Mouse (Mus musculus) embryonic facial prominence, embryonic 10.5 days (tissue): ENCODE results near the gene Ap3d1. TPM values are rescaled to one million over a fixed set of nuclear protein-coding genes. Genes with fewer than 3 reads are reported as not detected.

ENCODE experiments used
- DNase-seq: peaks from one replicate; pipeline ENCODE4 v3.0.0-alpha.2; 2017; ENCODE audit warnings: low spot score
- H3K27ac ChIP-seq: fragments of 300-500 bp; sonication (generic); replicated peaks from 2 replicates; pipeline ENCODE4 v1.5.1; 2016; ENCODE audit warnings: mild to moderate bottlenecking
- H3K27me3 ChIP-seq: fragments of 300-500 bp; sonication (generic); replicated peaks from 2 replicates; pipeline ENCODE4 v1.6.1; 2016; ENCODE audit warnings: low read depth, mild to moderate bottlenecking; ENCODE audit not compliant: poor library complexity, severe bottlenecking
- H3K36me3 ChIP-seq: fragments of 300-500 bp; sonication (generic); replicated peaks from 2 replicates; pipeline ENCODE4 v1.6.1; 2016; ENCODE audit warnings: mild to moderate bottlenecking, moderate library complexity
- H3K4me1 ChIP-seq: fragments of 300-500 bp; sonication (generic); 2 replicates; pipeline ENCODE4 v1.6.1; 2016
- H3K4me3 ChIP-seq: fragments of 300-500 bp; sonication (generic); 2 replicates; pipeline ENCODE4 v1.5.1; 2016; ENCODE audit warnings: mild to moderate bottlenecking, moderate library complexity
- H3K9me3 ChIP-seq: fragments of 300-500 bp; sonication (generic); 2 replicates; pipeline ENCODE4 v1.6.1; 2016; ENCODE audit warnings: mild to moderate bottlenecking
- WGBS: fragments of 180-500 bp; shearing (Covaris S2); methylation state at CpG from one replicate; pipeline ENCODE4 v1.1.7; 2016; 5-methylcytosine and 5-hydroxymethylcytosine counted together
- polyA plus RNA-seq: library from polyadenylated mRNA; unstranded; fragments of >200 nt; fragmentation: Nextera tagmentation; extraction: Ambion mirVana; gene quantifications from 2 replicates; pipeline ENCODE4 v1.2.1, GENCODE M21; 2016

Gene Ap3d1
- polyA plus RNA-seq, 1 experiment from 2014 or later = 60.5 TPM

DNA sequence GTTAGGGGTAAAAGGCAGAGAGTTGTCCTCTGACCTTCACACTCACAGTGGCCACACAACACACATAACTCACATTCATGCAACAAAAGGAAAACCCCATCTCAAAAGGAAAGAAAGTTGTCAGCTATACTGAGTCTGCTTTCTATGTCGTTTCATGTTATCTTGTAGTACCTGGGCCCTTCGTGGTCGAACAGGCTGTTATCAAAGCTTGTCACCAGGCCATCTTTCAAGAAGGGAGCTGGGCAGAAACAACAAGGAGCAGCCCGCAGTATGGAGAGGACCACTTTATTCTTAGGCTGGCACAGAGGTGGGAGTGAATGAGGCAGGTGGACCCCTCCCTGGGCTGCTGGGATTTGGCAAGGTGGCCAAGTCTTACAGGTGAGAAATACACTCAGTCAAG lies 57.1 kb downstream of the Ap3d1 start:
- WGBS = 91% methylated on average over 4 of the region's 4 CpGs
- H3K27me3 ChIP-seq = no peaks in the 10 kb centered on the region
- 0 out of 2 replicates have a peak, but pooled peaks cover under 1% of the 10 kb centered on the region for H3K4me1 ChIP-seq
- peaks cover 64% of the 10 kb centered on the region for H3K36me3 ChIP-seq
- no peak for DNase-seq
- no peaks in the 10 kb centered on the region for H3K9me3 ChIP-seq
- H3K4me3 ChIP-seq = no peak overlapping the region; the same call in 1 of the 2 replicates
- H3K27ac ChIP-seq = no peak overlapping the region

DNA sequence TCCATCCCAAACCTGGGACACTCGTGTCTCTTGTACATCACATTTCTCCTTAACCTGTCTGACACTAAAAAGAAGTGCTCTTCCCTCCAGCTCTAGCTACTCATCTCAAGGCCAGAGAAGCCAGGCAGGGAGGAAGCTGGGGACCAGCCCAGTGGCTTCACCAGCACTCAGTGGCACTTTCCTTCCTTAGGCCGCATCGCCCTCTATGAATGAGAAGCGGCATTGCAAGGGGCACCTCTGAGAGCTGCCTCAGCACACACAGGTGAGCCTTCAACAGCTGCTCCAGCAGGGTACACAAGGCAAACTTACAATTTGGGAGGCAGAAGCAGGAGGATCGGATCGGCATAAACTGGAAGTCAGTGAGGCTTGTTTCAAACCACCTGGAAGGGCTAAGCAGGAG lies 57.9 kb downstream of the Ap3d1 start:
- Histone ChIP-seq H3K9me3 (no peaks in the 10 kb centered on the region), H3K27ac (no peak overlapping the region), H3K27me3 (no peaks in the 10 kb centered on the region), H3K4me1 (peaks cover 8% of the 10 kb centered on the region), H3K36me3 (peaks cover 56% of the 10 kb centered on the region), H3K4me3 (no peak overlapping the region)
- WGBS = 52% methylated on average over 6 of the region's 6 CpGs
- DNase-seq = peak; percentile 42

DNA sequence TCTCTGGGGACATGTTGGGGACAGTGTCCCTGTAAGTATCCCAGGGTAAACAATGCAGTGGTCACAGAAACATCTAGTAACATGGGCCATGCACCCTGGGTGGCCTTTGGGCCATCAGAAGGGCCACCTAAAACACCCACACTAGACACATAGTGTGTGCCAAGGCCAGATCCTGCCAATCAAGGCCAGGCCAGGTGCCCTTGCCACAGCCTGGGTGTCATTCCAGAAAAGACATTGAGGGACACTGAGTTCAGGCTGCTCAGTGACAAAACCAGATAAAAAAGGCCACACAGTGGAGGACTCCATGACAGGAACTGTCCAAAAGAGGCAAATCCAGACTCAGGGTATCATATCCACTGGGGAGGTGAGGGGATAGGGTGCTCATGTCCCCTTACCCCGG lies 58.4 kb downstream of the Ap3d1 start:
- Histone ChIP-seq H3K4me1 (peaks cover 14% of the 10 kb centered on the region), H3K36me3 (peaks cover 52% of the 10 kb centered on the region), H3K27ac (no peak overlapping the region), H3K4me3 (no peak overlapping the region), H3K27me3 (no peaks in the 10 kb centered on the region), H3K9me3 (no peaks in the 10 kb centered on the region)
- 89% methylated on average over 1 of the region's 1 CpGs for WGBS
- DNase-seq = no peak

GRCm38 (mm10) chr10:80682003-80682402 lies 60.1 kb downstream of the Ap3d1 start:
- H3K9me3 ChIP-seq = no peaks in the 10 kb centered on the region
- no peak for DNase-seq
- H3K4me1 ChIP-seq = peaks cover 30% of the 10 kb centered on the region
- peaks cover 42% of the 10 kb centered on the region for H3K36me3 ChIP-seq
- H3K27me3 ChIP-seq = no peaks in the 10 kb centered on the region
- WGBS = 95% methylated on average over 6 of the region's 6 CpGs
- no peak overlapping the region for H3K27ac ChIP-seq
- no peak overlapping the region for H3K4me3 ChIP-seq

DNA sequence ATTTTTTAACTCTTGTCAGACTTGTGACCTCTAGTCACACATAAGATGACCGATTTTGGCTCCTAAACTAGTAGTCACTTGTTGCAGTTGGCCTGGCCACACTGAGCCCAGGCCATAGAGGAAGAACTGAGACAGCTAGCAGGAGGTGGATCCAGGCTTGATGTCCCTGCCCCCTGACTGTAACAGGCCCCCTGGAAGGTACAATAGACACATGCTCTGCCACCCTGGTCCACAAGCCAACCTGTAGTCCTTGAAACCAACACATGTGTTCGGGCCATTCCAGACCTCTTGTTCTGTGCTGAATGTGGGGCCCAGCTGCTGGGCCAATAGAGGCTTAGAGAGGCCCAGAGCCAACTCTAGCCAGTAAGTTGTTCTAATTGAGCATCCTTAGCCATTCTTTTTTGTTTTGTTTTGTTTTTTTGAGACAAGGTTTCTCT lies 61.8 kb downstream of the Ap3d1 start:
- 81% methylated on average over 2 of the region's 2 CpGs for WGBS
- DNase-seq = no peak
- H3K27ac ChIP-seq = no peak overlapping the region
- no peak overlapping the region for H3K4me3 ChIP-seq
- peaks cover 25% of the 10 kb centered on the region for H3K36me3 ChIP-seq
- H3K9me3 ChIP-seq = no peaks in the 10 kb centered on the region
- peaks cover 39% of the 10 kb centered on the region for H3K4me1 ChIP-seq
- H3K27me3 ChIP-seq = no peaks in the 10 kb centered on the region

DNA sequence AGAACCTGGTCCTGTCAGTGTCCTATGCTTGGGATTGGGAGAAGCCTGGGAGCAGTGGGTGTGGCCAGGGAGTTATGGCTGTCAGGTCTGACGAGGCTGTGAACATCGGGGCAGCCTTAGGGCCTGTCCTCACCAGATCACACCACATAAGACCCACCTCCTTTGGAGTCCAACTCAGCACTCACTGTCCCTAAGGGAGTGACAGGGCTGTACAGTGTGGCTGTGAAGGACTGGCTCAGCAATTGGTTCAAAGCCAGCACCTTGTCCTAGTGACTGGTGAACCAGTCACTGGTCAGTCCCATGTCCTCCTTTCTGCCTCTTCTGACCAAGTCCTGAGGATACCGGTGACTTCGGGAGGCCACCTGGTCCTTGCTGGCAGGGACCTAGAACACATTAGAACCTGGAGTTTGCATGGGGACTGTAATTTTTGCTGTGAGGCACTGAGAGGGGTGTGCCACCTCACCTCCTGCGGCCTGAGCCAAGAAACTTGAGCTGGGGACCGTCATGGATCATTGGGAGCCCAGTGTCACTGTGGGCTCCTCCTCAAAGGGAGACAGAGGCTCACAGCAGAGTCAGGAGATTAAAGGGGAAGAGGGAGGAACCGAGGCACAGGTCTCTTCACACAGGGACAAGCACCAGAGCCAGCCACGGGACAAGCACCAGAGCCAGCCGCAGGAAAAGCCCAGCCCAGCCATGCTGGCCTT lies 62.4 kb downstream of the Ap3d1 start:
- no peak for DNase-seq
- Histone ChIP-seq H3K9me3 (no peaks in the 10 kb centered on the region), H3K27me3 (no peaks in the 10 kb centered on the region), H3K4me3 (0 out of 2 replicates have a peak overlapping the region, but pooled peaks have one; percentile 5), H3K36me3 (peaks cover 19% of the 10 kb centered on the region), H3K4me1 (peaks cover 45% of the 10 kb centered on the region), H3K27ac (peak overlapping the region; percentile 93)
- 65% methylated on average over 9 of the region's 9 CpGs for WGBS

DNA sequence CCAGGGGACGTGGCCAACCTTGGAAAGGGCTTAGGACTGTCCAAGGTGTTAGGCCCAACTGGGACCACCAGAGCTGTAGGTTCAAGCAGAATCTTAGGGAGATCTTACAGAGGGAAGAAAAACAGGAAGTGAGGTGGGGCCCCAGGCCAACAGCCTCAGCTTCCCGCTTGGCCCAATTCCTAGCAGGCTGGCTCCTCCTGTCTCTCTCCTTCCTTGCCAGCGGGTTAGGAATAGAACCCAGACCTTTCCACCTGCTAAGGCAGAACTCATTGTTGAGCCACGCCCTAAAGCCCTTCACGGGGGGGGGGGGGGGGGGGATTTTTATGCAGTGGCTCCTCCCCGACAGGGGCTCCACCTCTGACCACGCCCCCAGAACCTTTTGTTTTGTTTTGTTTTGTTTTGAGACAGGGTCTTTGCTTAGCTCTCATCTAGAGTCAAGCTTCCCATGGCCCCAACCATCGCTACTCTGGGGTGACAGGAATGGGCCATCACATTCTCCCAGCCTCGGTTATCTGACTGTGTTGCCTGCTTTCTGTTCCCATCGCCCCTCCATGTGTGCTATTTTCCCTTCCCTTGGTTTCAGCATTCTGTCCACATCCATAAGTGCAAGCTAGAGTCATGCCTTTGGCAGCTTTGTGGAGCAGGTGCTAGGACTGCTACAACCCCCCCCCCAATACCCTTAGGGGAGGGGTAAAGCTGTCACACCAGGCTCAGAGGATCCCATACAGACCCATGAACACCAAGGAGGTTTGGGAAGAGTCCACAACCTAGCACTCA lies 63.3 kb downstream of the Ap3d1 start:
- Histone ChIP-seq H3K4me1 (peaks cover 54% of the 10 kb centered on the region), H3K4me3 (peak overlapping the region; percentile 97)

DNA sequence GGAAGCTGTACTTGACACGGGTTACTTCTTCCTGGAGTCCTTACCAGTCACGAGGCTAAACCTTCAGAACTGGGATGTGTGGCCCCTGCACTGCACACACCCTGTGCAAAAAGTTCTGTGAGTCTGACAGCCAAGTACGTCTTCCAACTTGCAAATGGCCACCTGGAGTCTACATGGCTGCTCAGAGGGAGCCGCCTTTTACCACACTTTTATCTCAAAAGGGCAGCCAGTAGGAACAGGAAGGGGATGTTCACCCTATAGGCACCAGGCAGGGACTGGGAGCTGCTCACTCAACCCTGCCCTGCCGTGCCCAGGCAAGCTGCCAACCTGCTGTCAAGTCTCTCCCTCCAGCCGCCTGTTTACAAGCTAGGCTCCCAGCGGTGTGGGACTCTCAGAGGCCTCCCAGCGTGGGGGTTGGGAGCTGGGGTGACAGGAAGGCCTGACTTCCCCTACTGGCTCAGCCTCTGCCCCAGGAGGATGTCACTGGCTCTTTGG lies 64.1 kb downstream of the Ap3d1 start, which contains the start of gene Mknk2:
TSS of gene Mknk2 (minus strand) at position 171 of the 495 bp plus-strand sequence.
- Histone ChIP-seq H3K27ac (peak within 1 kb of the TSS; percentile 93), H3K4me3 (peak within 1 kb of the TSS; percentile 97), H3K4me1 (peaks cover 62% of the 10 kb centered on the region), H3K36me3 (peaks cover 19% of the 10 kb centered on the region), H3K9me3 (no peaks in the 10 kb centered on the region), H3K27me3 (no peaks in the 10 kb centered on the region)
- DNase-seq = no peak
- 35% methylated on average over 8 of the region's 8 CpGs for WGBS

More for the DNA sequence above, 63.3 kb downstream of the Ap3d1 start:
- WGBS = 47% methylated on average over 10 of the region's 10 CpGs
- no peaks in the 10 kb centered on the region for H3K9me3 ChIP-seq
- peak overlapping the region; percentile 93 for H3K27ac ChIP-seq
- peaks cover 19% of the 10 kb centered on the region for H3K36me3 ChIP-seq
- DNase-seq = no peak
- H3K27me3 ChIP-seq = no peaks in the 10 kb centered on the region

DNA sequence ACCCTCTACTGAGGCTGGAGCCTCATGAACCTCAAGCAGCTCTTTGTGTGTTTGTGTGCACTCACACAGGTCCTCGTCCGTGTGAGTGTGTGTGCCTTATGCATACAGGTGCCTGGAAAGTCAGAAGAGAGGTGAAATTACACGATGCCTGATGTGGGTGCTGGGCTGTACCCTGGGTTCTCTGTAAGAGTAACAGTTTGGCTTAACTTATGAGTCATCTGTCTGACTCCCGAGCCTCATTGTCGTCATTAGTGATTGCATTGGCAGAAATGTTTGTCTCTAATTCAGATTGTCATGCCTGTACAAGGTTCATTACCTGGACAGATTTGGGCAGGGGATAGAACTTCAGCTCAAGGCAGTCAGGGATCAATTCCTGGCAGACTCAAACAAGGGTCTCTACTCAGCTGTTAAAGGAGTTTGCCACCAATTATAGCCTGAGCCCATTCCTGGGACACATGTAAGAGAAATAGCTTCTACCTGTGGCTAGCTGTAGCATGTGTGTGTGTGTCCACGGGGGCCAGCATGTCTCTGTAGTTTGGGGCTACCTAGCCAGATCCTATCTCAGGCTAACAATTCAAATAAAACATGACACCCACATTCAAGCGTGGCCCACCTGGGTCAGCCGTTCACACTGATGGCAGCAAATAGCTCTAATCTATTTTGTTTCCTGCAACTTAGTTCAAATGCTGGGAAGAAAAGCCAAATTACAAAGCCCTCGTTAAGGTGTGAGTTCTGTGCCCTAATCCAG lies 64.8 kb downstream of the Ap3d1 start:
- Histone ChIP-seq H3K4me1 (peaks cover 69% of the 10 kb centered on the region), H3K36me3 (peaks cover 23% of the 10 kb centered on the region), H3K4me3 (peak overlapping the region; percentile 97), H3K27me3 (no peaks in the 10 kb centered on the region), H3K9me3 (no peaks in the 10 kb centered on the region), H3K27ac (peak overlapping the region; percentile 93)
- WGBS = 42% methylated on average over 9 of the region's 9 CpGs
- DNase-seq = no peak

GRCm38 (mm10) chr10:80676198-80676928 lies 65.7 kb downstream of the Ap3d1 start:
- Histone ChIP-seq H3K27ac (peak overlapping the region; percentile 93), H3K27me3 (no peaks in the 10 kb centered on the region), H3K36me3 (peaks cover 33% of the 10 kb centered on the region), H3K4me1 (peaks cover 71% of the 10 kb centered on the region), H3K4me3 (peak overlapping the region; percentile 97), H3K9me3 (no peaks in the 10 kb centered on the region)
- peak; percentile 100 for DNase-seq
- WGBS = under 1% methylated on average over 78 of the region's 78 CpGs

DNA sequence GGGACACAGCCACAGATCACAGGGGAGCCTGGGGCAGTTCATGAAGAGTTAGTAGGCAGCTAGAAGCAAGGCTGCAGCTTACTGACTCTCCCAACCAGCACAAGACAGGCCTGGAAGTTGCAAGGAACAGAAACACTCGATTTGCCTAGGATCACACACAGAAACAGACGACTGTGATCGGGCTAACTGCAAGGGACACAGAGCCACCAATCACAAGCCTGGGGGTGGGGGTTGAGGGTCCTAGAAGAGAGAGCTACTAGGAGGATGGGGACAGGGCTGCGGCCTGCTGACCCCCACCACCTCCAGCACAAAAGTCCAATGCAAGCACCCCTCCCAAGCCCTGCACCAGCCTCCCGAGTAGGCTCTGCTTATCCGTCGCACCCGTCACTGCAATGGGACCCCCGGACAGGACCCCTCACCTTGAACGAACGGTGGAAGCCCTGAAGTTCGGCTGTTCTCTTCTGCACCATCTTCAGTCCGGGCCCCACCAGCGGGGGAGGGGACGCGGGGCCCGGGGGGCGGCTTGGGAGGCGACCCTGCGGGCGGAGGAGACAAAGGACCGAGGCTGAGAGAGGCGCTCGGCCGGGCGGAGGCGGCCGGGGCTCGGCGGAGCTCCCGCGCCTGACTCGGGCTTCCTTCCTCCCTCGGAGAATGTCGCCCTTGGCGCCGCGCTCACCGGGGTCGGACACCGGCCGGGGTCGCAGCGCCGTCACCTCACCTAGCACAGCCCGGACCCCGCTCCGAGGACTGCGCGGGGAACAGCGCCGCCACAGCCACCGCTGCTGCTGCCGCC lies 66.5 kb downstream of the Ap3d1 start:
- Histone ChIP-seq H3K27ac (peak overlapping the region; percentile 93), H3K9me3 (no peaks in the 10 kb centered on the region), H3K4me1 (peaks cover 71% of the 10 kb centered on the region), H3K36me3 (peaks cover 40% of the 10 kb centered on the region), H3K27me3 (no peaks in the 10 kb centered on the region), H3K4me3 (peak overlapping the region; percentile 97)
- peak; percentile 56 for DNase-seq
- WGBS = under 1% methylated on average over 54 of the region's 54 CpGs
